Mouse (Mus musculus) C2C12 (cell line): ENCODE data around the gene Slc6a11. TPM values are rescaled to one million over a fixed set of nuclear protein-coding genes. Genes with fewer than 3 reads are reported as not detected.

Source experiments
- H3K27me3 ChIP-seq: one replicate; pipeline ENCODE4 v1.6.1; 2011; ENCODE audit not compliant: control insufficient read depth, insufficient read depth, insufficient read length
- H3K36me3 ChIP-seq: one replicate; pipeline ENCODE4 v1.6.1; 2011; ENCODE audit not compliant: control insufficient read depth, insufficient read depth
- H3K4me3 ChIP-seq: one replicate; pipeline ENCODE4 v1.5.1; 2011; ENCODE audit warnings: mild to moderate bottlenecking, control low read depth; ENCODE audit not compliant: poor library complexity, insufficient read depth, severe bottlenecking
- H3K79me2 ChIP-seq: one replicate; pipeline ENCODE4 v1.6.1; 2011; ENCODE audit not compliant: control insufficient read depth, insufficient read depth
- H3K79me3 ChIP-seq: one replicate; pipeline ENCODE4 v1.6.1; 2011; ENCODE audit warnings: low read depth, control low read depth
- H3ac ChIP-seq: one replicate; pipeline ENCODE3; 2011; ENCODE audit warnings: low read depth; ENCODE audit not compliant: control insufficient read depth, insufficient read length
- CEBPB ChIP-seq: IDR thresholded peaks from one replicate; pipeline ENCODE4 v1.6.1; 2011; ENCODE audit warnings: low read depth, mild to moderate bottlenecking, control low read depth, moderate library complexity
- CTCF ChIP-seq: IDR thresholded peaks from one replicate; pipeline ENCODE4 v1.5.1; 2011; ENCODE audit not compliant: control insufficient read depth, insufficient read depth, insufficient read length
- FOSL1 ChIP-seq: IDR thresholded peaks from one replicate; pipeline ENCODE4 v1.8.0; 2011; ENCODE audit warnings: mild to moderate bottlenecking, low read length; ENCODE audit not compliant: poor library complexity, insufficient read depth, severe bottlenecking
- MAX ChIP-seq: IDR thresholded peaks from one replicate; pipeline ENCODE4 v1.6.1; 2011; ENCODE audit warnings: mild to moderate bottlenecking, control low read depth
- MYOD1 ChIP-seq: IDR thresholded peaks from one replicate; pipeline ENCODE4 v1.6.1; 2011; ENCODE audit warnings: low read depth; ENCODE audit not compliant: control insufficient read depth, insufficient read length
- MYOG ChIP-seq: IDR thresholded peaks from one replicate; pipeline ENCODE4 v1.6.1; 2011; ENCODE audit not compliant: control insufficient read depth, insufficient read length; ENCODE audit errors: extremely low read depth
- USF1 ChIP-seq: IDR thresholded peaks from one replicate; pipeline ENCODE4 v1.6.1; 2011; ENCODE audit warnings: low read depth, mild to moderate bottlenecking, control low read depth, moderate library complexity
- polyA plus RNA-seq: library from polyadenylated mRNA; unstranded; fragments of >200 nt; fragmentation: generic; extraction: Trizol; gene quantifications from one replicate; pipeline ENCODE4 v1.2.1, GENCODE M21; 2012; ENCODE audit warnings: missing spikeins

Gene Slc6a11
- polyA plus RNA-seq, 1 experiment: not detected

DNA sequence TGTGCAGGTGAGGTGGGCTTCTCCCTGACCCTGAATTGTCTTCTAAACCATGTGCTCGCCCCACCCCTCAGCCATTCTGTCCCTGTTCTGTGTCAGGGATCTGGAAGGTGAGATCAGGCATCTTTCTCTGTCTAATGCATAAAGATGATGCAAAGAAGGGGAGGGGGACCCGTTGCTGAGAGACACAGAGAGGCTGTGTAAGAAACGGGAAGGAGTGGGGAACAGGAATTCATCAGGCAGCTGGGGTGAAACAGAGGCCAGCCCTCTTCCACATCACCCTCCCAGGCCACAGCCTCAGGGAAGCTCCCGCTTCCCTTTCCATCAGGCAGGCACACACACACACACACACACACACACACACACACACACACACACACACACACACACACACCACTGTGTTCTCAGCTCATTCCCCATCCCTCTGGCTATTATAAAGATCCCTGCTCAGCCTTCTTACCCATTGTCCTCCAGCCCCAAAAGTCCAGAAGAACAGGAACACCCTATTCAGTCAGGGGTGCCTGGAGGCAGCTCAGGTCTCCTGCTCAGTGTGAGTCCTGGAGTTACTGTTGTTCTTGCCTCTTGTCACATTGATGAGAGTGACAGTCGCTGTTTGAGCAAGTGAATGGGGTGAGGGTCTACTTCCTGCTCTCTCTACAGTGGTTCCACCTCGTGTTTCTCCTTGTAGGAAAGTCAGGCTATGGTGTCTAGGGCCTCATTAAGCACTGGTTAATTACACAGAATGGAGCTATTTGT lies 108.0 kb downstream of the Slc6a11 start:
- no peaks in the 10 kb centered on the region for H3K79me3 ChIP-seq
- H3ac ChIP-seq: no peak overlapping the region
- H3K4me3 ChIP-seq: no peak overlapping the region
- no peaks in the 10 kb centered on the region for H3K79me2 ChIP-seq
- peaks cover 67% of the 10 kb centered on the region for H3K27me3 ChIP-seq
- TF ChIP-seq MYOG (no peak), CTCF (no peak), FOSL1 (no peak), MAX (no peak), USF1 (no peak), MYOD1 (no peak), CEBPB (no peak)
- no peaks in the 10 kb centered on the region for H3K36me3 ChIP-seq

DNA sequence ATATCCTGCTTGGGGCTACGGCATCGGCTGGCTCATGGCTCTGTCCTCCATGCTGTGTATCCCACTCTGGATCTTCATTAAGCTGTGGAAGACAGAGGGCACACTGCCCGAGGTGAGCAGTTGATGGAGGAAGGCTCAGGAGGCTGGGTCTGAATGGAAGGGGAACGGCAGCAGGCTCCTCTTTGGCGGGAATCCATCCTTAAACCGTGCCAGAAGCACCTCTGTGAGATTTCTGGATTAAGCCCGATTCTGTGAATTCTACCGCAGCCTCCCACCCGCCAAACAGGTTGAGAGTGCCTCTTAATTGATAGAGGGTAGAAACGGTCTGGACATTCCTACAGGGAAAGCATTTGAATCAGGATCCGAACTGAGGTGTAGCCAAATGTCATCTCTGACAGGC lies 114.6 kb downstream of the Slc6a11 start:
- no peak for TF ChIP-seq MYOG
- no peak for TF ChIP-seq FOSL1
- no peak for TF ChIP-seq CTCF
- Histone ChIP-seq H3K79me2 (no peaks in the 10 kb centered on the region), H3ac (no peak overlapping the region), H3K4me3 (no peak overlapping the region), H3K79me3 (no peaks in the 10 kb centered on the region), H3K36me3 (no peaks in the 10 kb centered on the region), H3K27me3 (peaks cover 72% of the 10 kb centered on the region)

DNA sequence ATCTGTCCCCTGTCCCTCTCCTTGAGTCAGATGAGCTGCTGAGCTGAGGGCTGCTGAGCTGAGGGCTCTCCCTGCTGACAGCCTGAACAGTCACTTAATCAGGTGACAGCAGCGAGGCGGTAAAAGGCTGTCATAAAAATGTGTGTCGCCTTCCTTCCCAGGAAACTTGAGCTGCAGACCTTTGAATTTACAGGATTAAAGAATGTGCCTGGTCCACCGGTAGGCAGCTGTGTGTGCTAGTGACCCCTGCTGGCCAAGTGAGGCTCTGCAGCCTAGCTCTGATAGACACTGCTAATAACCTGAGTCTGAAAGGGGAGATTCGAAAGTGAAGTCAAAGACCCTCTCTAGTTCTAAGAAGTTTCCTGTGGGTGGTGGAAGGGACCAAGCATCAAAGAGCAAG lies 119.3 kb downstream of the Slc6a11 start:
- H3K27me3 ChIP-seq: peaks cover 46% of the 10 kb centered on the region
- no peaks in the 10 kb centered on the region for H3K79me2 ChIP-seq
- H3K36me3 ChIP-seq: no peaks in the 10 kb centered on the region
- TF ChIP-seq USF1: no peak
- TF ChIP-seq MYOD1: no peak
- peak; percentile 77 for TF ChIP-seq CTCF
- H3ac ChIP-seq: no peak overlapping the region
- H3K79me3 ChIP-seq: no peaks in the 10 kb centered on the region
- no peak overlapping the region for H3K4me3 ChIP-seq

DNA sequence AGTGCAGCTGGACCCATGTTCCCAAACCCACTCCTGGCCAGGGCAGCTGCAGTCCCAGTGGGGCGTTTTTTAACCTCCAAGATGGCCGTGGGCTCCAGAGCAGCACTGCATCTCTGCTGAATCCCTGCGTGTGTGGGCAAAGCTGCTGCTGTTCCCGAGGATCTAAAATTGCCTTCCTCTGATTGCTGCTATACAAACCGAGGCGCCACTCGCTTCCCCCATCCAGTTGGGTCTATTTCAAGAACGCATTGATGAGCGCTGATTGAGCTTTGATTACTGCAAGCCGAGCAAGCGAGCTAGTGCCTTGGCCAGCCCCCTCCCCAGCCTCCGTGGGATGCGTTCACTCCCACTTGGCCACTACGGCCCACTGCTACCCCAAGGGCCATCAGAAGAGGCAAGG lies 123.9 kb downstream of the Slc6a11 start:
- H3K27me3 ChIP-seq: peaks cover 13% of the 10 kb centered on the region
- no peaks in the 10 kb centered on the region for H3K79me3 ChIP-seq
- no peak overlapping the region for H3K4me3 ChIP-seq
- no peak overlapping the region for H3ac ChIP-seq
- TF ChIP-seq MYOD1 (no peak), FOSL1 (no peak), CTCF (no peak), USF1 (no peak), MAX (no peak), MYOG (no peak), CEBPB (no peak)
- no peaks in the 10 kb centered on the region for H3K36me3 ChIP-seq
- H3K79me2 ChIP-seq: no peaks in the 10 kb centered on the region

DNA sequence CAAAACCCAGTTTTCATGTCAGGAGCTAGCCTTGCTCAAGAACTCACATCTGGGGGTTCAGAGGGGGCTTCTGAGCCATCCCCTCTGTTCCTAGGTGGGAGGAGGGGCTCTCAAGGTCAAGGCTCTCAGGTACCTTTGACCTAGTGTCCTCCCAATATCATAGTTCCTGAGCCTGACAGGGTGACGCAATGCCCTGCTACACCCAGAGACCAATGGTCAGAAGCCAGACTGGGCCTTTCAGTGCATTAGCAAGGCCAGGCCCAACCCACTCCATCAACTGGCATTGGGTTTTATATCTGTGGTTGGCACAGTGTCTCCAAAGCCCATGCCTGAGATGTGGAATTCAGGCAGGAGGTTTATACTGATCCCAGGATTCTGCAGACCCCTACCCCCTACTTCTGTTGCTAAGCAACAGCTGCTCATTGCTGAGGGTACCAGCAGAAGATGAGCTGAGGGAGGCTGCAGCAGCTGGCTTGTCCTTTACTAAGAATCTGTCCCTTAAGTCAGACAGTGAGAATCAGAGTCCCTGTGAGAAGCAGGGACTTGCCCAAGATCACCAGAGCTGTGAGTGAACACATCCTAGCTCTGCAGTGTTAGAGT lies 126.8 kb downstream of the Slc6a11 start:
- H3K27me3 ChIP-seq: peaks cover 34% of the 10 kb centered on the region
- H3ac ChIP-seq: no peak overlapping the region
- H3K79me2 ChIP-seq: no peaks in the 10 kb centered on the region
- H3K36me3 ChIP-seq: no peaks in the 10 kb centered on the region
- no peak overlapping the region for H3K4me3 ChIP-seq
- no peaks in the 10 kb centered on the region for H3K79me3 ChIP-seq
- TF ChIP-seq USF1 (no peak), CTCF (no peak), FOSL1 (no peak), MYOD1 (no peak), CEBPB (no peak), MYOG (no peak), MAX (no peak)

DNA sequence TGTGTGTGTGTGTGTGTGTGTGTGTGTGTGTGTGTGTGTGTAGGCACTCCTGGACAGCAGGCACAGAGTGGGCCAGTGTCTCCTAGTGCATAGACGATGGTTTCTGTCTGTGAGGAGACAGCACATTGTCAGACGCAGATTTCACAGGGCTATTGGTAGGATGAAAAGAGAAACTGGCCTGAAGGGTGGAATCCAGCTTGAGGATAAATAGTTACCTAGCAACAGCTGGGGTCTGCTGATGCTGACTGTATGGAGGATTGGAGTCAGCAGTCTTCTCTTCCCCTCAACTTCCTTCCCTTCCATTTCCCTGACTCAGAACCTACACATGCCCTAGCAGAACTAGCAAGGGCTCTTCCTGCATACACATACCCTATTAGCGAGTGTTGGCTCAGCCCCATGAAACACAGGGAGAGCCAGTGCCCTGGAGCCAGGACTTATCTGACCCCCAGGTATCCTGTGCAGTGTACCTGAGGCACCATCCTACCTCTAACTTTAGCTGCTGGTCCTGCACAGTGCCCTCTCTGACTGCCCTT lies 127.7 kb downstream of the Slc6a11 start:
- no peaks in the 10 kb centered on the region for H3K36me3 ChIP-seq
- no peaks in the 10 kb centered on the region for H3K79me3 ChIP-seq
- no peaks in the 10 kb centered on the region for H3K79me2 ChIP-seq
- no peak overlapping the region for H3ac ChIP-seq
- peaks cover 40% of the 10 kb centered on the region for H3K27me3 ChIP-seq
- no peak overlapping the region for H3K4me3 ChIP-seq
- TF ChIP-seq CTCF (no peak), MYOG (no peak), CEBPB (no peak), FOSL1 (no peak), MYOD1 (no peak), MAX (no peak), USF1 (no peak)
